Mouse (Mus musculus) gastrocnemius, postnatal 14 days (tissue): ENCODE measurements around the gene Atg14. TPM values are rescaled to one million over a fixed set of nuclear protein-coding genes. Genes with fewer than 3 reads are reported as not detected.
"Not testable (repeated sequence)": the region's sequence is repeated elsewhere in the genome, so short reads cannot be mapped to it uniquely, and the experiment has no call there.

Experiments used
- DNase-seq: peaks from one replicate; pipeline ENCODE4 v3.0.0; 2021; ENCODE audit warnings: mixed read lengths
- intact Hi-C: fragments of 180-260 bp; cut with DNase I; formaldehyde crosslinking; loops from one replicate; pipeline ENCODE4 v1.15.1; 2025; ENCODE audit warnings: low total_unique reads
- total RNA-seq, 2 experiments: library from RNA; stranded (reverse); gene quantifications; 2 replicates each; pipeline ENCODE4 v1.2.3; 2021

Atg14 gene
- total RNA-seq, 2 experiments from 2014 or later, result 5.0 to 7.8 TPM

DNA sequence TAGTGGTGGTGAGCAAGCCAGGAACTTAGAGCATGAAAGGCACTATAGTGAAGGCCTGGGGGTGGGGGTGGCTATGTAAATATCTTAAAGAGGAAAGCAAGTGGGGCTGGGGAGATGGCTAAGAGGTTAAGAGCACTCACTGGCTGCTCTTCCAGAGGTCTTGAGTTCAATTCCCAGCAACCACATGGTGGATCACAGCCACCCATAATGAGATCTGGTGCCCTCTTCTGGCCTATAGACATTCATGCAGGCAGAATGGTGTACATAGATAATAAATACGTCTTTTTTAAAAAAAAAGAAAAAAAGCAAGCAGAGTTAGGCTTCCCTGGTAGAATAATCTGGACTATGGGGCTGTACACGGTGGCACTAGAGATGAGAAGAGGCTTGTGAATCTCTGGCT is 17.1 kb downstream of the Atg14 start:
- intact Hi-C loops, result no loop called here
- DNase-seq, result no peak

DNA sequence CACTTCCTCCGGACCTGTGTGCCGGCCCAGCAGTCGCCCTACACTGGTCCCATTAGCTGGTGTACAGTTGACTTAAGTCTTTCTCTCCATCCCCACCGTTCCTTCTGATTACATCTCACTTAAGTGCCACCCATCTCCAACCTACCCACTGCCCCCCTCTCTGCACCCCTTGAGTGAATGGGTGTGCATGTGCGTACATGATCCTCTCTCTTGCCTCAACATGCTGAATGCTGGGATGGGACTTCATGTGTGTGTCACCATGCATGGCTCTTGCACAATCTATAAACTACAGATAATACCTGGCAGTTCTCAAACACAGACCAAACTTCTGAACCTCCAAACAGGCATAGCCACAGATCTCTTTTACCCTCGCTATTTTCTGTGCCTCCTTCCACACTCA is 18.8 kb downstream of the Atg14 start:
- intact Hi-C loops, result no loop called here
- no peak for DNase-seq

DNA sequence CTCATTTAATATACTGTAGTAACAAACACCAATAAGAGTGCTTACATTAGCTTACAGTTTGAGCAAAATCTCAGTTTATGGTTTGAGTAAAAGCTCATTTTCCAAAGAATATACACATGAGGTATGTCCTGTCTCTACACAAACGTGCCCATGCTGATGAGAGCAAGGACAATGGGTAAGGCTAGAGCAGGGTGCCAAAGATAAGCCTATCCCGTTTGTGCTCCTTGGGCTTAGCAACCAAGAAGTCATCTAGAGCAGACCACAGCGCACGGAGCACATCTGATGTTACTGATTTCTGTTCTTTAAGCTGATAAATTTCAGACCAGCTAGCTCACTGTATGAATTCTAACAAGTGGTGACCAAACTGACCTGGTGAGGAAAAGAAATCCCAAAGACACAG is 25.6 kb downstream of the Atg14 start:
- intact Hi-C loops, result no loop called here
- no peak for DNase-seq

DNA sequence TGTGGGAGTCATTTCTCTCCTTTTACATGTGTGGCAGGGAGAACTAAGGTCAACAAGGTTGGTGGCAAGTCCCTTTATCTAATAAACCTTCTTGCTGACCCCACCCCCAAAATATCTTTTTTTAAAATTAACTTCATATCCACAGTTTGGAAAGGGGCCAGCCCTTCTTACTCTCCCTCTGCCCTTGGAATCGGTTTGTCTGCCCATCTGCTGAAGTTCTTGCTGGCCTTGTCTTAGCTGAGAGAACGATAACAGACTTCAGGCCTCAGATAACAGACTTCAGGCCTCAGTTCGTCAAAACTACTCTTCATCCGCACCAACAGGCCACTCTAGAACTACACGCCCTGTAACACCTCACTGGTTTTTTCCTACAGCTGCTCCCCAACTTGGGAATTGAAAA is 26.2 kb downstream of the Atg14 start:
- no peak for DNase-seq
- intact Hi-C loops, result no loop called here

DNA sequence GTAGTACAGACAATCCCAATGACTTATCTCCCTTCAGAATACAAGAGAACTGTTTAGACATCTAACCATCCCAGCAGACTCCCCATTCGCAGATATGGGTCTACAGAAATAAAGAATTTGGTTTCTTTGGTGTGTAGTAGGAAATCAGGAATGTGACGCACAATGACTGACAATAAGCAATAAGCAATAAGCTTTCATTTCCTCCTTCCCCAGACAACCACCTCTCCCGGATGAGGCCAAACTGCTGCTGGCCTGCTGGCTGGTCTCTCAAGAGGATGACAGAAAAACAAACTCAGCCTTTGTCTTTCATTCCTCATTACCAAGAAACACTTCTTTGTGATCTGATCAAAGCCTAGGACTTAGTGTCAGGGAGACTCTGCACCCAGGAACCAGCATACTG is 28.2 kb downstream of the Atg14 start:
- no peak for DNase-seq
- intact Hi-C loops, result no loop called here

DNA sequence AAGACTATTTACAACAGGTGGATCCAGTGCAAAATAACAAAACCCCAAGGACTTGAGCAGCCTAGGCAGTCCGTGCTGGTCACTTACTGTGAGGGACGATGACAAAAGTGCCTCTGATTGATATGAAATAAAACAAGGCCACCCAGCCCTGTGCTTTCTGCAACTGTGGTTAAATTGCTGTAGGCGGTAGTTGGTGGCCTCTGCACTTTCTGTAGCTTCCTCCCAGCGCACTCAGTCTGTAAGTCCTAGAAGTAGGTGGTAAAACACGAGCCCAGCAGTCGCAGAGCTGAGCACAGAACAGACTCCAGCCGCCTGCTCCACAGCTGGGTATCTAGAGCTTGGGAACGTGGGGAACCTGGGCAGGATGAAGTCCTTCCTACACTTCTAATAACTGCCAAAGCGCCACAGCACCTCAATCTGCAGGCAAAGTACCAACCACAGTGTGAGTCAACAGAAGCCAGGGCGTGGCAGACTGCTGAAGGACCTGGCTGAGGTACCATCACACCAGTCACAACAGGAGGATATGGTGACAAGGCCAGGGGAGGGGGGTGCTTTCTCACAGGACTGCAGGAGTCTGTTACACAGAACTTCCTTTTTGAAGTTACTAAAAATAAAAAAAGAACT is 29.0 kb downstream of the Atg14 start:
- intact Hi-C loops, result no loop called here
- DNase-seq, result no peak

DNA sequence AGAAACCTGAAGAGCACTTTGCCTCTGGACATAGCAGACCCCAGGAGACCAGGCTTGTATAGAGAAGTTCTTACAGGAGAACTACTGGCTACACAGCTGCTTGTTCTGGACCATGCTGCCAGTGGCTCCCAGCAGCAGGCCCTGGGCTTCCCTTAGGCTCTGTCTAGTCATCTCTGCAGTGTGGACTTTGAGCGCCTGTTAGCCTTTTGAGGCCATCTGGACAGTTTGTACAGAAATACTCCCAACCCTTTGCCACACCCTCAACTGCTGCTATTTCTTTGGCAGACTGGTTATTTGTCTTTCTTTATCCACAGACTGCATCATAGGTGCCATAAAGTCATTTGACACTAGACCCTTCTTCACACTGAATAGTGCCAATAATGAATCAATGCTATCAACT is 35.4 kb downstream of the Atg14 start:
- intact Hi-C loops, result no loop called here
- DNase-seq, result no peak

DNA sequence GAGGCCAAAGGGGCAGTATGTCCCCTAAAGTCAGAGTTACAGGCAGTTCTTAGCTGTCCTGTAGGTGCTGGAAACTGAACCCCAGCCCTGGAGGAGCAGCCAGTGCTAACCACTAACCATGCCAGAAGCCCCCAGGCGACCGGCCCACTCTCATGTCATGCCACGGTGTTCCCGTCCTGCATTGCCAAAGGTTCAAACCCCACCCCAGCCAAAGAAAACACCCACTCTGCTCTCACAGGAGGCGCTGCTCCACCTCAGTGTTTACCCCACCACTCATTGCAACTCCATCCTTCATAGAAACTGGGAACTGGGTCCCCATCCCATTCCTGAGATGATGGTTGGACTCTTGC is 36.3 kb downstream of the Atg14 start:
- intact Hi-C loops, result no loop called here
- no peak for DNase-seq

DNA sequence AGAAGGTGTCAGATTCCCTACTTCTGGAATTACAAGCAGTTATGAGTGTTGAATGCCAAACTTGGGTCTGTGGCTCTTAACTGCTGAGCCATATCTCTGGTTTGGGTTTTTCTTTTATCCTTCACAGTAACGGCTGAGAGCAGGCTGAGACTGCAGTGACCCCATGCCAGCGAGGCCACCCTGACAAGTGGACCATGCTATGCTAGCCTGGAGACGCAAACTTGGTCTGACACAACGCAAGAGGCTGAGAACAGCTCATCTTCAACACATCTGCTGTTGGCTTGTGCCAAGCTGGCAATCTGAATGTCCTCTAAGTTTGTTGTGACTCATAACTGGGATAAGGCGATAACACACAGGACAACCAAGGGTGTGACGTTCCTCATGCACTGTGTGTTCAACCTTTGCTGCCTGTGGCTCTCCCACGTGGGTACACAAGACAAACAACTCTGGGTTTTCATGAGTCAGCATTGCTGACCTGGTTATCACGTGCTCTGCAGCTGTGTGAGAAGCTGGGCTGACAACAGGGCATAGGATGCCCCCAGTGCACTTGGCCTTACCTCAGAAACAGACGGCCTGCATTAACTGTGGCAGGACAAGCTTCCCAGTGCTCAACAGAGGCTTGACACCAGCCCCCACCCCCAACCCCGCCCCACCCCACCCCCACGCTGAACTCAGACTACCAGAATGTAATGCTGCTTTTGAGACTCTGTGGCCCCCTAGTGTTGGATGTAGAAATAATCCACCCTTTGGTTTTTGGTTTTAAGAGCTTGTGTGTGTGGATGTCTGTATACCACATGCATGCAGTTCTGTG is 36.9 kb downstream of the Atg14 start:
- intact Hi-C loops, result no loop called here
- DNase-seq, result peak; percentile 39

DNA sequence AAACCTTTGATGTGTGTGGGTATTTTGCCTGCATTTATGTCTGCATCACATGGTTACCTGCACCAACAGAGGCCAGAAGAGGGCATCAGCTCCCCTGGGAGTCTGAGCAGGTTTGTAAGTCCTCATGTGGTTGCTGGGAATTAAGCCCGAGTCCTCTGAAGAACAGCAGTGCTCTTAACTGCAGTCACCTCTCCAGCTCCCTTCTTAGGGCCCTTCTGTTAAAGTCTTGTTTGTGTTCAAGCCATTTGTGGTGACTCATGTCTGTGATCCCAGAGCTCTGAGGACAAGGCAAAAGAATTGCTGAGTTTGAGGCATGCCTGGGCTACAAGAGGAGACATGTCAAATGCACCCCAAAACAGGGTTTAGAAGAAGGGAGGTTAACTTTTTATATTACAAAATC is 38.0 kb downstream of the Atg14 start:
- no peak for DNase-seq
- intact Hi-C loops, result no loop called here

DNA sequence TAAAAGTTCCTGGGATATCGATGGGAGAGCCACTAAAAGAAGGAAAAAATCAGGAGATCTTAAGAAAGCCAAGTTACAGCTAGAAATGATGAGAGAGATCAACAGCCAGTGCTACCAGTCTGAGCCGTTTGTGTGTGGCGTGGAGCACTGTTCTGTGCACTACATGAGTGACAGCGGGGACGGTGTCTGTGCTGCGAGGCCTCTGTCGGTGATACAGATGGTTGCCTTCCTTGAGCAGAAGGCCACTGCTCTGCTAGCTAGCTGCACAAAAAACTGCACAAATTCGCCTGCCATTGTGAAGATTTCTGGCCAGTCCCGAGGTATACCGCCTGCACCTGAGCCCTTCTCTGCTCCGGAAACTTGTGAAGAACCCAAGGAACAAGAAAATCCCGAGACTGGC is 40.9 kb downstream of the Atg14 start:
- not testable (repeated sequence) for DNase-seq
- intact Hi-C loops, result loop anchor here (2.0 kb wide), 1 partner anchor 53 kb away; no protein-coding TSS in a partner anchor

DNA sequence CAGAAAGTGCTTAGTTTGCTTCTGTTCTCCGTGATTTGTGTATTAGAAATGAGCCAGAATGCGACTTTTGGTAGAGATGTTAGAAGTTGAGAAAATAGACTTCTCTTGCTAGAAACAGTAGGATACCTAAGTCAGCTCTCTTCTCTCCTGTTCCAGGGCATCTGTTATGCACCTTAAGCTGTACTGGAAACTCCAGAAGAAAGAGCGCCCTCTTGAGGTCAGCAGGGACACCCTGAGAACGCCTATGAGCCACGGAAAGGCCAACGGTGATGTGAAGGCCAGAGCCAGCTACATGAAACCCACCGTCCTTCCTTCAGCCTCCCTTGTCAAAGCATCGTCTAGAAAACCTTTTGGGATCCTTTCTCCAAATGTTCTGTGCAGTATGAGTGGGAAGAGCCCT is 41.4 kb downstream of the Atg14 start:
- intact Hi-C loops, result loop anchor here (2.0 kb wide), 1 partner anchor 52 kb away; no protein-coding TSS in a partner anchor

DNA sequence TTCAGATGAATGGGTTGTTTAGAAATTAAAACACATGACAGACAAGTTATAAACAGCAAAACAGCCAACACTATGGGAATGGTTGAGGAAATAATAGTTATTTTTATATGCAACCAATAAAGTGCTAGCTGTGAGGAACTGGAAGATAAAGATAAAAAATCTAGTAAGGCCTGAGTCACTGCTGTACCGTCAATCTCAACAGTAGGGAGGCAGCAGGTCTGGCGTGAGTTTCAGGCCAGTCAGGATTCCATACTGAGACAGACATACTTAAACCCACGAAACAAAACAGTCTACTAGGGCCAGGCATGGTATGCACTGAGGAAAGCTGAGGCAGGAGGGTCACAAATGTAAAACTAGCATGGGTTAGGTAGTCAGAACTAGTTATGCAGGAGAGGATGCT is 42.2 kb downstream of the Atg14 start:
- intact Hi-C loops, result loop anchor here (2.0 kb wide), 1 partner anchor 51 kb away; no protein-coding TSS in a partner anchor
- DNase-seq, result no peak

More for the DNA sequence above, 41.4 kb downstream of the Atg14 start:
- peak; percentile 52 for DNase-seq

DNA sequence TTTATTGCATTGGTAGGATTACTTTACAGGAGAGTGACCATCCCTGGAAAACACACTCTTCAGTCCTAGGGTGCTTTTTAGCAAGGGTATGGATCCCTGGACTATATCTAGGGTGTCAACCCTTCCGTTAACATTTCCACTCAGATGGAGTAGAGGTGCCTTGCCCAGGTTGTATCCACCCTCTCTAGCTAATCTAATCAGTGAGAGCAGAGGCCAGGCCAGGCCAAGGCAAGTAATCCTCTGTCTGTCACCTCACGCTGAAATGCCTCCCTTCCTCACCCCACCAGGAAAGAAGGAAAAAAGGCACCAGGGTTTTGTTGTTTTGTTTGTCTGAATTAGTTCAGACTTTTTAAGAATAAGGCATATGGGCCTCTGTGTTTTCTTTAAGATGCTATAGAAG is 42.6 kb downstream of the Atg14 start:
- intact Hi-C loops, result loop anchor here (2.0 kb wide), 1 partner anchor 51 kb away; no protein-coding TSS in a partner anchor
- DNase-seq, result no peak

DNA sequence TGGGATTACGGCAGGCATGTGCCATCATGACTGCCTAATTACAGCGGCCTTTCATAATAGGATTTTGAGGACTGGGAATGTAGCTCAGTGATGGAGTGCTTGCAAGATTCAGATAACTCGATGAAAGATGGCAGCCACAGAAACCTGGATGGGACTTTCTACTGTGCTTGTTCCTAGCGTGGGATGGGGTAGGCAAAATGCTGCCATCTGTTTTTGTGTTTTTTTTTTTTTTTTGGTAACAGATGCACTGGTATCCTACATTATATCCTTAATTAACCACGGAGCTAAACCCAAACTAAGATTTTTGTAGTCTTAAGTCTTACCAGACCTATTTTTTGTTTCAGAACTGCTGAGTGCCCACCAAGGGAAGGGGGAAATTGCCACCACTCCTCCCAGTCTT is 44.6 kb downstream of the Atg14 start:
- DNase-seq, result no peak
- intact Hi-C loops, result no loop called here

DNA sequence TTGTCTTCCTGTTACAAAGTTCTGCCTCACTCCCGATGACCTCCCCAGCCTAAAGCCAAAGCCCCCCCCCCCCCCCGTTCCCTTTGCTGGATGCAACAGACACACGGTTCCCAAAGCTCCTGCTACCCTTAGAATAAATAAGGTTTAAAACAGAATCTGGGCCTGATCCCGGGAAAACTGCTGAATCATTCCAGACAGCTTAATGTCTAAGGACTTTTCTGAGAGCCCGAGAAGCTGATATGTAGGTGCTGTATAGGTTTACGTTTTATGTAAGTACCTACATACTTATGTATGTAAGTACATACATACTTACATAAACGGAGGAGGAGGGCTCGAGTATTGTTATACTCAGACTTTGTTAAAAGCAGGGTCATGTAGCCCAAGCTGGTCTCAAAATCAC is 45.1 kb downstream of the Atg14 start:
- intact Hi-C loops, result no loop called here
- no peak for DNase-seq

DNA sequence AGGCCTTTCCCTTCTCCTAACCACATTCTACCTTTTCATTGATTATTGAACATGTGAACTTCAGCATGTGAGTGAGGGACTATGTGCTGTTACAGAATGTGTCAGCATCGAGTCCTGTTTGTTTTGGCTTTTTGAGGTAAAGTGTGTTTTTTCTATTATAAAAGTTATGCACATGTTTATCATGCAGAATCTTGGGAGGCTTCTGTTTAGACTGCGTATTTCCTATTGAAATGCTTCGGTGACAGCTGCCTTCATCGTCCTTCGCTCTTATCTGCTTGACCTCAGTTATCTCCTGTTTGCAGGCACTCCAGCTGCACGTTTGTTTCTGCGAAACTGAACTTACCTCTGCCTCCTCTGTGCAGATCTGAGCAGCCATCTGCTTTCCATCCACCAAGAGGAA is 48.1 kb downstream of the Atg14 start:
- intact Hi-C loops, result no loop called here
- DNase-seq, result no peak

DNA sequence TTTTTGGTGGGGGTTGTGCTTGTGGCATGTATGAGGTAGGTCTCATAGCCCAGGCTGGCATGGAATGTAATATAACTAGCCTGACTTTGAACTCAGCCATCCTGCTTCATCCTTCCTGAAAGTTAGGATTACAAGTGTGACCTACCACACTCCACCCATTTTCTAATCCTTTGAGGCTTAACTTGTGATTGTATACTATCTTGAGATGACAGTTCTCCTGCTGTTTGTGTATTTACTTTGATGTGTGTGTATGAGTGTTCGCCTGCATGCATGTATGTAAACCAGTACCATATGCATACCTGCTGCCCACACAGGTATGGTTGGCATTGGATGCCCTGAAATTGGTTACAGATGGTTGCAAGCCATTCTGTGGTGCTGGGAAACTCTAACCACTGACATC is 48.8 kb downstream of the Atg14 start:
- intact Hi-C loops, result no loop called here
- DNase-seq, result no peak

DNA sequence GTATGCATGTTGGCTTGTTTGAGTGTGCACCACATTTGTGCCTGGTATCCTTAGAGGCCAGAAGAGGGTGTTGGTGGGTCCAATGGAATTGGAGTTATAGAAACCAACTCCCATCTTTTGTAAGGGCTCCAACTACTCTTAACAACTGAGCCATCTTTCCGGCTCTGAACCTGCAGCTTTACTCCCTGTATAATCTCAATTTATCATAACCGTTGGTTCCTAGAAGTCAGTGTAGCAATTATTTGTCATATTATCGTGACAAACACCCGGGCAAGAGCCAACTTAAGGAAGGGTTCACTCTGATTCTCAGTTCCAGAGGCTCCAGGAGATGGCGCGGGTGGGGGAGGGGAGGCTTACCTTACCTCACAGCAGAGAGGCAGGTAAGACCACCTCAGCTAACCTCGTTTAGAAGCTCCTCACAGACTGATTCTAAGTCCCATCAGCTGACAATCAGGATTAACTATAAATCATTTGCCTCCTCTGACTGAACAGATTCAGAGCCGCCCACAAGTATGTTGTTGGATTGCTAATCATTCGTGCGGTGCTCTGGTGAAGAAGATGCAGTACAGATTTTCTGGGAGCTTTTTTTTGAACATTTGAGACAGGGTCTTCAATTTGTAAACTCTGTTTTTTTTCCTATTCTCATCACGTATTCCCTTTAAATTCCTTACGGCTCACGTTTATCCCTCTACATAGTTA is 49.5 kb downstream of the Atg14 start:
- intact Hi-C loops, result no loop called here
- DNase-seq, result no peak

DNA sequence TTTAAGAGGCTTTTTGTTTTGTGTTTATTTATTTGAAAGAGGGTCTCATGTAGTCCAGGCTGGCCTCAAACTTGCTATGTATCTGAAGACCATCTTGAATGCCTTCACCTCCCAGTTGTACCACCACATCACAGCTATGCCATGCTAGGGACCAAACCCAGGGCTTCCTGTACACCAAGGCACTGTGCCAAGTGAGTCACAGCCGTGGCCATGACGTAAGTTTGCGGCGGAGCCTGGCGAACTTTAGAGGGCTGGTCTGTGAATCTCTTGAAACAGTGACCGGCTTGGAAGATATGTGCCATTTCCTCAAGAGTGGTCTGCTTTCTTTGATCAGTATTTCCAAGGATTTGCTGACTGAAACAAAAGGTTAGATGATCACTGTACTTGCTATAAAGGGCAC is 51.8 kb downstream of the Atg14 start:
- intact Hi-C loops, result no loop called here
- peak; percentile 18 for DNase-seq

DNA sequence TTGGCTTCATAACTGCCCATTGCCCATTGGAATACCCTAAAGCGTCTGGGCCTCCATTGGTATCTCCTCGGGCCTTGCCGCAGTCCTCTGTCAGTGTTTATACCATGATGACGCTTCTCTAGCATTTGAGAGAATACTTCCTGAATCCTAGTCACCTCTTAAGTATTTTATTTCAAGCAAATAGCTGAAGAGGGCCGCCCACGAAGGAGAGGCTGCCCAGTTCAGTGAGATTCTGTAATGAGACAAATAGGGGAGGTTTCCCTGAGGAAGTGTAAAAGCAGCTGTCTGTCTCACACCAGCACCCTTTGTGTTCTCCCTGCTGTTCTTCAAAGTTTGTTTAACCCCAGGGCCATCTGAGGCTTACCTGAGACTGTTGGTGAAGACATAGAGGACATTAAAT is 53.7 kb downstream of the Atg14 start:
- intact Hi-C loops, result no loop called here

More for the DNA sequence above, 53.7 kb downstream of the Atg14 start:
- no peak for DNase-seq
